Mouse (Mus musculus): ENCODE data around the gene Ccdc28a.

Gene Ccdc28a

DNA sequence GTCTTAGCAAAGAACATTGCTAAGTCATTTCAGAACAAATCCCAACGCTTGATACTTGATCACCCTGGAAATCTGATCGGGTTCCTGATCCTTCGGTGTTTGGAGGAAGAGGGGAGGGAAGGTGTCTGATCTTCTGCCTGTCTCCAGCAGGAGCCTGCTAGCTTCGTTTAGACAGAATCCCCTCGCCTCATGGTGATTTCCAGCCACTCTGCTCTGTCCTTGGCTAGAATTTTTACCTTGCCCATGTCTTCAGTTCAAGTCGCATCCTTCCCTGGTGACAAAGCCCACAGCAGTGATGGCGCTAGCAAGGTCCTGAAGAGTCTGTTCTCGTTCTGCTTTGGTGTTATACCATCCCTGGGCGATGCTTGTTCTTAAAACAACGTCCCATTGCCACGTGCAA lies 40.6 kb downstream of the Ccdc28a start:
- DNase-seq (ENCODE audit: low read depth) = no peak

GRCm38 (mm10) chr10:18193221-18193620 lies 41.6 kb downstream of the Ccdc28a start:
- no peak for DNase-seq (ENCODE audit: low read depth)

- DNase-seq (ENCODE audit: low read depth) = no peak
These were observed 43.1 kb downstream of the Ccdc28a start for GRCm38 (mm10) chr10:18191706-18192105.

DNA sequence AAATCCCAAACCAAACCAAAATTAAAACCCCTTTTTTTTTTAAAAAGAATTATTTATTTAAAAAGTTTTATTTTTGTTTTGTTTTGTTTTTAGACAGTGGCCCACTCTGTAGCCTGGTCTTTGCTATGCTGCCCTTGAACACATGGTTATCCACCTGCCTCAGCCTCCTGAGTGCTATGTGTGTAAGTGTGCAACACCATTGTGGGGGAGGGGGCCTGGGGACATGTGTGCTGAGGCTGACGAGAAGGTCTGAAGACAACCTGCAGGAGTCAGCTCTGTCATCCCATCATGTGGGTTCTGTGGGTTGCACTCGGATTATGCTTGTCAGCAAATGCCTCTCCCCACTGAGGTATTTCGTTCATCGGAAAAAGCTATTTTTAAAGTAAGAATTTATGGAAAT lies 45.3 kb downstream of the Ccdc28a start:
- DNase-seq (ENCODE audit: low read depth) = no peak

DNA sequence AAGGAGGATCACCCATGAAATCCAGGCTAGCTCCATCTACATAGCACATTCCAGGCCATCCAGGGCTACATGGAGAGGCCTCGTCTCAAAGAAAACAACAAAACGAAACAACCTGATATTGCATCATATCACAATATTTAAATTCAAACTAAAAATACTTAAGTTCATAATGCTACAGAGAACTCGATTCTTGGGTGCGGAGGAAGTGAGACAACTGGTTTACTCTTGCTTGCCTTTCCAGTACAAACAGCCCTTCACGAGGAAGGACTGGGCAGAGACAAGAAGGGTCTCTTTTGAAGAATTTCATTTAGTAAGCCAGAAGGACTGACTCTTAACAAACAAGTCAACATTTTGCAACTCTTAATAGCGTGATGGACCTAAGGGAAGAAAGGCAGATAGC lies 46.2 kb downstream of the Ccdc28a start:
- no peak for DNase-seq (ENCODE audit: low read depth)

- DNase-seq (ENCODE audit: low read depth) = no peak
These were observed 52.6 kb downstream of the Ccdc28a start for GRCm38 (mm10) chr10:18182246-18182645.

- DNase-seq (ENCODE audit: low read depth) = no peak
These were observed 57.5 kb downstream of the Ccdc28a start for GRCm38 (mm10) chr10:18177304-18177703.

DNA sequence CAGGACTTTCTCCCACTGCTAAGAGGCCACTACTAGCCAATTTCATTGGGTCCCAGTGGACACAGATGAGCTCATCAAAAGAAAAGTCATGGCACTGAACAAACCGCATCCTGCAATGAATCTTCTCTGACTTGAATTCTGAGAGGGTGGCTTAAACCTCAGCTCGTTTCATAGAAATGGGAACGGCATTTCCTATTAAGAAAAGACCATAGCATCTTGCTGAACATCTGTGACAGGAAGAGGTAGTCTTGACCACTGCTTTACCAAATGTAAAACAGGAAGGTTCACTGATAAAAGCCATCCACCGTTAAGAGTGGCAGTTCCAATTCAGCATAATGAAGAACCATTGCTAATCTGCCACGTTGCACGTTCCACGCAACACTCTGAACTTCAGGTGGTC lies 58.1 kb downstream of the Ccdc28a start:
- no peak for DNase-seq (ENCODE audit: low read depth)

DNA sequence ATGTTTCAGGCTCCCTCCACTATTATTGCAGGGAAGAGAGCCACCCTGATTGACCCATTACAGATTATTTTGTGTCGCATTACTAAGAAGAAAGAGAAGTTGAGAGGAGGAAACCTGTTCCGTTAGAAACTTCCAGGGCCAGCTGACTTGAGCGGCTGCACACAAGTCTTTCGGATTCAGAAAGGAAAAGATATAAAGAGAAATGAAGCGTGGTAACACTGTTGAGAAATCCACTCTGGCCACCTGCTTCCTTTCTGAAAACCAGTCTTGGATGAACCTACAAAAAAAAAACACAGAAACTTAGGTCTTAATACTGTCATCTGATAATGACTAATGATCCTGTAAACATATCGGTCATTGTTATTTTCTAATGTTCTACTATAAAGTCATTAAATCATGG lies 59.7 kb downstream of the Ccdc28a start:
- DNase-seq (ENCODE audit: low read depth) = no peak
